Mouse (Mus musculus) adrenal gland, postnatal 4 days (tissue): ENCODE data around the gene H2-DMa. TPM values are rescaled to one million over a fixed set of nuclear protein-coding genes. Genes with fewer than 3 reads are reported as not detected.

Experiments used
- DNase-seq, 2 experiments: peaks; one replicate each; pipeline ENCODE4 v3.0.0; 2021 to 2022; ENCODE audit warnings: low spot score in 2 of 2, mixed read lengths in 2 of 2
- total RNA-seq, 2 experiments: library from RNA; stranded (reverse); gene quantifications; 2 replicates each; pipeline ENCODE4 v1.2.3; 2021

The H2-DMa gene
- total RNA-seq, 2 experiments from 2014 or later = 11.2 to 11.7 TPM

DNA sequence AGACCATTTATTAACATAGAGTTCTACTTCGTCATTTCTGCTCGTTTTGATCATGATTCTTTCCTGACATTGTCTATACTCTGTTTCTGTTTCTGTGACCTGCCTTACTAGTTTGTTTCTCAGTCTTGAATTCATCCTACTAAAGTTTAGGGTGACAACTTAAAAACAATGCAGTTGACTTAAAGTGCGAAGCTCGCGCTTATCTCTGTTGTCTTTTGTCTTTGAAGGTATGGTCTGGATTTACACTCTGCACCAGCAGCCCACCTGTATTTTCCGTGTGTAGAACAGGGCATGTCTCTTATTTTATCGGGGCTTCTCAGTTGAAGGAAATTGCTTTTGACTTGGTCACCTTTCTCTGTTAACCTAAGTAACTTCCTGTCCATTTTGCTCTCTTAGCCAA lies 3.8 kb downstream of the H2-DMa start:
- DNase-seq = no peak

DNA sequence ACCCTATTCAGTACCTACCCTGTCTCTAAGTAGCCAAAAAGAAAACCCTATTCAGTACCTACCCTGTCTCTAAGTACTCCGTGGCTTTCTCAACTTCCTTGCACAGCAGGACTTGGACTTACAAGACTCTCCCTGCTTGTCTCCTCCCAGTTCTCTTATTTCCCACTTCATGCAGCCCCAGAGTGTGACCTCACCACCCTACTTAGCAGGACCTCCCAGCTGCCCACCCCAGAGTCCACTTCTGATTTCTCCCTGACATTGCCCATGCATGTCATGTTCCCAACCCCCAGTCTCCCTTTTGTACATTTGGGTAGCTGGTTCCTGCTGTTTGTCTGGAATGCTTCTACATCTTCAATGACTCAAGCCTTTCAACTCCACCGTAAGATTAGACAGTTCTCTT lies 4.2 kb downstream of the H2-DMa start:
- no peak for DNase-seq

DNA sequence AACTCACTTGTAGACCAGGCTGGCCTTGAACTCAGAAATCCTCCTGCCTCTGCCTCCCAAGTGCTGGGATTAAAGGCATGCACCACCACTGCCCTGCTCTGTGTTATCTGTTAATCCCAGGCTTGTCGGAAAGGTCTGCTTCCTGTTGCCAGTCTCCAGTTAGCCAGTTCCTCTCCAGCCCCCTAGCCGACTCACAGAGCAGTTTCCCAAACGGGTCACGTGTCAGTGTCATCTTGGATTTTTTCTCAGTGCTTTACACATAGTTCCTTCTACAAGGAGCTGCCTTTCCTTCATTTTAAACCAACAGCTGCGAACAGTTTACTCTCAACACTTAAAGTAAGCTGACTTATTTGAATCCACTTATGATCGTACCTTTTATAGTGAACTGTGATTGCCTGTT lies 5.3 kb downstream of the H2-DMa start:
- no peak for DNase-seq

DNA sequence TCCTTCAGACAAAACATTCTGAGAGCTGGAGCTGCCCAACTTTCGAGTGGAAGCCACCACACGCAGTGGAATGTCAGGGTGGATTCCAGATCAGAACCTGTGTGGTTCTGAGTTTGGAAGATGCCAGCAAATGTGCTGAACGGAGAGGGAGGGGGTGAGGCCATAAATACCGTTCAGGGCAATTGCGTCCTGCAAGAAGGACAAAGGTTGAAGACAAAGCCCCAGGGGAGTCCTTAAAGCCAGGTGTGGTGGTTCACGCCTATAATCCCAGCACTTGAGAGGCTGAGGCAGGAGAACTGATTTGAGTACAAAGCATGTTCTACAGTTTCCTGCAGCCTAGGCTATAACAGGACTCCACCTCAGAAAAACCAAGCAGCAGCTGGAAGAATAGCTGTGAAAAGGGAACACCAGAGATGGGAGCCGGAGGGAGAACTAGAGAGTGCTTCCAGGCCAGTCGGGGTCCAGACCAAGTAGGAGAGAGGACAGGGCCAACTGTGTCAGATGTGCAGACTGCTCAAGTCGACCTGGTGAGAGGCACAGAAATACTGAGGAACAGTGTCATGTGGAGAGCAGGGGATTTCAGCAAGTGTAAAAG lies 7.6 kb downstream of the H2-DMa start:
- DNase-seq = no peak

DNA sequence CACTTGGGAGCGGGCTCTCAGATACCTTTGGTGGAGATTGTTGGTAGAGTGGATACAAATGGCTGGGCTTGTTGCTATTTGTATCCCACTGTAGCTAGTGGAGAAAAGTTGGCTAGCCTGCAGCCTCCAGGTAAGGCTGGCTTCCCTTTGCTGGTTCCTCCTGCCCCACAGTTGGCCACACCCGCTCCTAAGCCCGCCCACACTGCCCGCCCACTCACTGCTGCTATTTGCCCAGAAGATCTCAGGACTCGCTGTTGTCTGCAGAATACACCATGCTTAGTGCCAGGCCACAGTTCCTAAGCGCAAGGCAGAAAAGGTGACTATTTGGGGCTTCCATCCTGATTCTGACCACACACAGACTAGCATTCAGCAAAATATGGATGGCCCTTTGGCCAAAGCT lies 8.1 kb downstream of the H2-DMa start:
- no peak for DNase-seq

DNA sequence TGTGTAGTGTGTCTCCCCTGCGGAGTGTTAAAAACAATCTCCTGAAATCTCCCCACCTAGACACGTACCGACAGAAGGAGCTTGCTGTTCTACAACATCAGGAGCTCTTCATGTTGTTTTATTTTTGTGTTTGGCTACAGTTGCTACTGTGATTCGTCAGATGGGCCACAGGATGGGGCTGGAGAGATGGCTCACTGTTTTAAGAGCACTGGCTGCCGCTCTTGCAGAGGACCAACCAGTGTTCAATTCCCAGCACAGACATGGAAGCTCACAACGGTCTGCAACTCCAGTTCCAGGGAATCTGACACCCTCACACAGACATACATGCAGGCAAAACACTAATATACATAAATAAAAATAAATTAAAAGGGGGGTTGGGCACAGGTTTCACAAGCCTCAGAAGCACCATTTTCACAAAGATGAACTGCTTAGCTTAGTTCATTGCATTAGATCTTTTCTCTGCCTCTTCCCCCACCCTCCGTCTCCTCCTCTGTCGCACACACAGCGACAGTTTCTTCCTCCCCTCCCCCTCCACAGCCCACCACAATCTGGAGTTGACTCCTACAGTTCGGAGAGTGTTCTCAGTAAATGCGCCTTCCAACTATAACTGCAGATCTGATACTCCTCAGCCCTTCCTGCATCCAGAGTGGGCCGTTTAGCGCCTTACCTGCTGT lies 9.1 kb downstream of the H2-DMa start:
- no peak for DNase-seq

DNA sequence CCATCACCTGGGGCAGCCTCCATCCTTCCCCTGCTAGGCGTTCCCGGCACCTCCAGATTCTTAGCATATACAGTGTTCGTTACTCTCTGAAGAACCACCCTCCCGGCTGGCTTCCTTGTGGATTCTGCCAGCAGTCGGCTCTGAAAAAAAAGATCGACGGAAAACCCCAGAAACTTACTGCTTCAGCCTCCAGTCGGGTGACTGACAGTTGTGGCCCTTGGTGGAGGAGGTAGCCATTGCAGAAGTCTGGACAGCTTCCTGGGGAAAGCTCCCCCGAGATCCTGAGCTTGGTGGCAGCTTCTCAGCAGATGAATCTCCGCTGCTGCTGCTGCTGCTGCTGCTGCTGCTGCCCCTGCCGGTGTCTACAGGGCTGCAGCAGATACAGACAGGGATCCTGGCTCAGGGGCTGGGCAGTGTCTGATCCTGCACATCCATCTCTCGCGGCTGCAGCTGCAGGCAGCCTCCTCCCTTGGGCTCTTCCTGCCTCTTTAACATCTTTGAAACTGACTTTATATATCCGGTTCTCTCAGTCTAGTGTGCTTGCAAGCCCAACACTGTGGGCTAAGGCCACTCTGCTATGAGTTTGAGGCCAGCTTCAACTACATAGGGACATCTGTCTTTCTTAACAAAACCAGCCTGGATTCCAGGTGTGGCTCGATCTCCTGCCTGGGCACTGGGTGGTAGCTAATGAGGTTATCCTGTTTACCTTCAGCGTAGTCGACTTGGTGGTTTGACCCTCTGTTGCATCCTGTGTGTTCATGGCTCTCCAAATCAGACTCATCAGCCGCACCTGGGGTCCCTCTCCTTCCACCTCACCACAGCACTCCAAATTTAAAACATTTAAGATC lies 9.8 kb downstream of the H2-DMa start:
- DNase-seq = no peak

DNA sequence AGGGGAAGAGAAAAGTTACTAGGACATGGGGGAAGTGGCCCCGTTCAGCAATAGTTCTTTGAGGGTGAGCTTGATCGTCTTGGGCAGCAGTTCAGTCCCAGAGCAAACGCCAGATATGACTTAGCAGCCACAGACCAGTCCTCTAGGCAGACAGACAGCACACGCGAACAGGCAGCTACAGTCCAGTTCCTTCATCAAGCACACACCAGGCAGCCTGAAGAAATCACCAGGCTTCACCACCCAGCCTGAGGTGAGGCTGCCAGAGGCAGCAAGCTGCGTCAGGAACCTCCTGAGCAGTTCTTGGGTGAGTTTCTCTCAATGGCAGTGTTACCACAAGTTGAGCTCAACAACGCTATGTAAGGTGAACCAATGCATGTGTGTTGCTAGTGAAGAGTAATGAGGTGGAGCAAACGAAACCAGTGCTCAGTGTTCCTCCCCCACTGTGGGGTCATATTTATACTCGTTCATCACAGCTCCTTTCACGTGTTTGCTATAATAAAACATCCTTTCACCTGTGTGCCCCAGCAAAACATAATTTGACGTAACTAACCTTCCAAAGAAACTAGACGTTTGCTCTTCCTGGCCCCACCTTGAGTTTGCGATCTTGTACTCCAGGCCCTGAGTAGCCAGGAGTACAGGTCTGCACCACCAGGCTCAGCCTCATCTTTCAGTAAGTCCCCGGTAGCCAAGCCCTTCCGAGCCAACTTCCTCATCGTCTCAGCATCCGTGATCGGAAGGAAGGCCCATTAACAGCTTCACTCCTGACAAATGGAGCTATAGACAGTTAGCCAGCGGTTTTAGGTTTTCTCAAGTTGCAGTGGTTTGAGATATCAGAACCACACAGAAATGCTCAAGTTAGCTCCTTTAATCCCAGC lies 11.0 kb downstream of the H2-DMa start:
- no peak for DNase-seq

DNA sequence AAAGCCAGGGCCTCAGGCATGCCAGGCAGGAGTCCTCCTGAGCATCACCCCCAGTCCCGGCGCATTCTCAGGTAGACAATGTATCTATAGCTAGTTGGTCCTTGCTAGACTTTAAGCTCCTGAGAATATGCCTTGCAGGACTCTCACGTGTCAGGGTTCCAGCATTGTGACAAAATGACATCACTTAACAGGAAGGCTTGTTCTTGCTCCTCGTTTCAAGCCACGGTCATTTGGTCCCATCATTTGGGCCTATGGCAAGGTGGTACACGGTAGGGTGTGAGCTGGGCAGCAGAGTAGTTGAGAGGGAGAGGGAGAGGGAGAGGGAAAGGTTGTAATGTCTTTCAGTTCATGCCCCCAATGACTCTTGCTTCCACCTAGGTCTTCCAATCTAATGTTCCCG lies 12.6 kb downstream of the H2-DMa start:
- DNase-seq = no peak

DNA sequence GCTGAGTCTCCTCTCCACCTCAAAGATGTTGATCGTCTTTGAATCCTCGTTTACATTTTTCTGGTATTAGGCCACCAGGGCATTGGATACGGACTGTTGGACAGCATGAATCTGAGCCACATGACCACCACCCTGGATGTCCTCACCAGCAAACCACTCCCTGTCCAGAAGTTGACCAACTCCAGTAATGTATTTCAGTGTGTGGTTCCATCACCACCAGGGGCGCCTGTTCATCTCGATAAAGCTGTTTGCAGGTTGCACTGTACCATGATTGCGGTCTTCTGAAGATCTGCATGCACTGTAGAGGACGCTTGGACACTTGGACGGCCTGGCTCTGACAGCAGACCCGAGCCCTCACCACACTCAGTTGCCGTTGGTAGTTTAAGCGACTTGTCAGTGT lies 13.9 kb downstream of the H2-DMa start:
- DNase-seq = no peak

DNA sequence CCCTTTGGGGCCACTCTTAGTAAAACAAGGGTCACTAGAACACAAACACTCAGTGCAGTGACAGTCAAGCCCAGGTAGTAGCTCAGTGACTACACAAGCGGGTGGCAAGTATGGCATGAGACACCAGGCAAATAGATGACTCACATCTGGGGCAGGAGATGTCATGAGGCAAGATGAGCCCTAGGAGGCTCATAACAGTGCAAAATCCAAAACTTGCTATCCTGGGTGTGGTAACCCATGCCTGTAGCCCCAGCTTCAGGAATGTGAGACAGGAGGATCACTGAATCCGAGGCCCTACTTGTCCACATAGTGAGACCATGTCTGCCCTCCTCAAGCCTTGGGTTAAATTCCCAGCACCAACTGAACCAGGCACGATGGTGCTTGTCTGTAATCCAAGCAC lies 15.1 kb downstream of the H2-DMa start:
- no peak for DNase-seq

DNA sequence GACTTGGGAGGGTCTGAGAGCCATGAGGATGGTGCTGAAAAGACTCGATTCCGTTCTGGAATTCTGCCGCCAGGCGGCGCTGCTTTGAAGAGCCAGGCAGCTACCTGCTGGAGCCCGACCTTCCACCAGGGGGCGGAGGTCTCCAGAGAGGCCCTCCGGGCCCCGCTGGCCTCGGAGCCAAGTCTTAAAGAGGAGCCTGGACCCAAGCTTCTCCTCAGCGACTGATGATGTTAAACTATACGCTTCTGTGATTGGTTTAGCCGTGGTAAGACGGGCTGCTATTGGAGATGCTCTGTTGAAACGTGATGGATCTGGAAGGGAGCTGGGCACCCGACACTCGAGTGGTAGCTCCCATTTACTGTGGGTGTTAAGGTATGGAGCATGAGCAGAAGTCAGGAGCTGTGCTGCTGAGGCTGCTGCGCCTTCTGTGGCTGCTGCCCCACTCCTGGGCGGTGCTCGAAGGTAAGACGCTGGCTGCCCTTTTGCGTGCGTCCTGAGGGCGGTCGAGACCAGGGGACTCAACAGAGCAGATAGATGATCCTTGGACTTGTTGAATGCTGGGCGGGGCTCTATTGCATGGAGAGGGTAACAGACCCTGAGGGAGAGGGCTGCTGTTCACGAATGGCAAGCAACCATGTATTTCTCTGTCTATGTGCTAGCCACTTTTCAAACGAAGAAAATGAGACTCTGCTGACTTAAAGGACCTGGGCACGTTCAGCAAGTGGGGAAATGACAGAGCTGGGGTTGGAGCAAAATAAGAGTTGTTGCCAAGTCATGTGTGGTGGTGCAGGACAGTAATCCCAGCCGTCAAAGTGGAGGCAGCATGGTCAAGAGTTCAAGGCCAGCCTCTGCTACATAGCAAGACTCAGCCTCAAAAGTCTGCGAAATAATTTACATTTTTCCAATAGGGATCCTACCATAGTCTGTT lies 16.2 kb downstream of the H2-DMa start:
- peak; percentile 98 for DNase-seq

DNA sequence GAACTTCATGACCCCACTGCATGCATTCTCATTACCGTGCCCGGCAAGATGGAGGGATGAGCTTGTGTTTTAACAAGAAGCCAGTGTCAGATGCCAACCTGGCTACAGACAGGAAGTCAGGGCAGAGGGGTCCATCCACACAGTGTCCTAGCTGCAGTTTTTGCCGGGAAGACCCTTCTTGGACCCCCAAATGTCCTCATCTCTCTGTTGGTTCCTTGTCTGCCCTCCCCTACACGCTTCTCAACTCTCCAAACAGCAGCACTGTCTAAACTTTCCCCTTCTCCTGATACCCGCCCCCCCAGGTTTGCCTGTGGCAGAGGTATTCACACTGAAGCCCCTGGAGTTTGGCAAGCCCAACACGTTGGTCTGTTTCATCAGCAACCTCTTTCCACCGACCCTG lies 18.3 kb downstream of the H2-DMa start:
- no peak for DNase-seq

DNA sequence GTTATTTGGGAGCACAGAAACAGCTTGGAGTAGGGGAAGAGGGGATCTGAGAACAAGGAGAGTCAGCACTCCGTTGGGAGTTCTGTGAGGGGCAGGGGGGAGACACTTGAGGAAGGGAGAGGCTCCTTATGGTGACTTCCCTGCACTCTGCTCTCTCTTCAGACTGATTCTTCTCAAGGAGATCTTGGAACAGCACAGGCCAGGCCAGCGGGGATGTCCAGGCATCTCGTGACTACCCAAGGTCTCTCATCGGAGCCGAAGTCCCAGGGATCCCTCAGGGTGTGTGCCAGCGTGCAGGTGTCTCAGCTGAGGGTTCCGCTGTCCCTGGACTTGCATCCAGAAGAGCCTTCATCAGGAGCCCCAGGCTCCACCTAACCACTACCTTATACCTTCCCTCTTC lies 19.3 kb downstream of the H2-DMa start:
- DNase-seq = no peak

DNA sequence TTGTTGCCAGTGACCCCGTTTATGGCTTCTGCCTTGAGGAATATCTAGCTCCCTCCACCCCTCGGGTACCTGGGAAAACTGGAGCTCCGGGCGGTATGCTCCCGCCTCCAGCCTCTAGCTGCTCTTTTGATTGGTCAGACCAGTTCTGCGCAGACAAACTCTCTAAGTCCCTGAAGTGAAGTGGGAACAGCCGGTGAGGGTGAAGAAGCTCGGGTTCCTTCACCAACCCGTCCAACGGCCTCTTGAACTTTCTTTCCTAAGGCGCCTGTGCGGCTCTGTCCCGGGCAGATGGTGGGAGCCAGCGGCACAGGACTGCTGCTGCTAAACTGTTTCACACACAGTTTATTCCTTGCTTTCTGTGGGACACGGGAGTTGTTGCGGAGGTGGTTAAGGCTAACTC lies 20.1 kb downstream of the H2-DMa start:
- DNase-seq = no peak

DNA sequence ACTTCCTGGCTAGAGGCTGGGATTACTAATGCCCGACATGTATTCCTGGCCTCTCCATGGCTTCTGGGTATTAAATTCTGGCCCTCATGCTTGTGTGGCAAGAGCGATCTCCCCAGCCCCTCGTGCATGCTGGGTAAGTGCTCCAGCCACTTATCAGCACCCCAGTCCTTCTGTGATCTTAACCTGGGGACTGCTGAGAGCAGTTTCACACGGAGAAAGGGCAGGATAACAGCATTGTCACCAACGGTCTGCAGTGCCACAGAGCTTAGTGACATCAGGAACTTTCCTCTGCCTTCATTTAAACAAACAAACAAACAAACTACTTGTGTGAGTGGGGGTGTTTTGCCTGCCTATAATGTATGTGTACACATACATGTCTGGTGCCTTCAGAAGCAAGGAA lies 20.9 kb downstream of the H2-DMa start:
- DNase-seq = no peak

DNA sequence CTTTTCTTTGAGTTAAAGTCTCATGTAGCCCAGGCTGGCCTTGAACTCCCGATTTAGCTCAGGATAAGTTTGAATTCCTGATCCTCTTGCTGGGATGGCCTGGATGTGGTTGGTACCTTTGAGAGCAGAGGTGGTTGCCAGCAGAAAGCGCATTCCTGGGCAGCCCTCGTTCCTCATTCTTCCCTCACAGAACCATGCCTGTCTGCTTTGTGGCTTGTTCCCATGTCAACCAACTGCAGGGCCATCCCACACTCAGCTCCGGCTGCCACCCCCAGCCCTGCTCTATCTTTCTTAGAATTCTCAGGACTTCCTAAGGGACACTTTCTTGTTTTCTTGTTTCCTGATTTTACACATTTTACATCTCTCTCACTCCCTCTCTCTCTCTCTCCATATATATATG lies 22.1 kb downstream of the H2-DMa start:
- DNase-seq = no peak

DNA sequence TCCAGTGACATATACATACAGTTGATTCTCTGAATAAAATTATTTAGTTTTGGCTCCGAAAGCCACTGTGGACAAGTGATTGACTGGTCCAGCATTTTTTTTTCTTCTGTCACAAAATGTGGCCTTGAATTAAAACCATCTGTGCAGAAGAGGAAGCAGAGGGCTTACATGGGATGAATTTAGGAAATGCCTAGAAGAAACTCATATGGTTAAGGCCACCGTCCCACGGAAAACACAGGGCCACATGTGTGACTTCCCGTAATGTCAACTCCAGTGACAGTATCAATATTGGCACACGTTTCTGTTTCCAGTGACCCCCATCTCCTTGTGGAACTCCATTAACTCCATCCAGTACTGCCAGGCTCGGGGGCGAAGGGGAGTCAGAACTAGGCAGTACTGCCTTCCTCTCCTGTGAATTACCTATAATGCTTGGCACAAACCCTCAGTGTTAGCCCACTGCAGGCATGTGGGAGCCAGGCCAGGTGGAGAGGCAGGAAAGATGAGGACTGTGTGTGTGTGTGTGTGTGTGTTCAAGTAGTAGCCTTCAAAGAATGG lies 23.2 kb downstream of the H2-DMa start:
- no peak for DNase-seq

DNA sequence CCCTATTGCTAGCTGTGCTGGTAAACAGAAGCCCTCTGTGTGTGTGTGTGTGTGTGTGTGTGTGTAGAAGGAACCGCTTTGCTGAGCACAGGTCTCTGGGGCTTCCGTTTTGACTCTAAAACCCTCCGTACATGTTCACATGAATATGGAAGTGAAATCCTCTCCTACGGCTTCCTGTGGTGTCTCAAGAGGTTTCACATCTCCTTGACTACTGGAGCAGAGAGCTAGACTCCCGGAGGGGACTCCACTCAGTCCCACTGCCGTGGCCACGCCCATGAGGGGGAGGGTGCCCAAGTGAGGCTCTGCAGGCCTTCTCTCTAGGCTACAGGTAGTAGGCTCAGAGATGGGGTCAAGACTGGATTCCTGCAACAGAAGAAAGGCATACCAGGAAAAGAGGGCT lies 23.7 kb downstream of the H2-DMa start, which contains the start of gene H2-DMb2:
TSS of gene H2-DMb2 (plus strand) at position 275 of the 400 bp plus-strand sequence.
- no peak for DNase-seq

DNA sequence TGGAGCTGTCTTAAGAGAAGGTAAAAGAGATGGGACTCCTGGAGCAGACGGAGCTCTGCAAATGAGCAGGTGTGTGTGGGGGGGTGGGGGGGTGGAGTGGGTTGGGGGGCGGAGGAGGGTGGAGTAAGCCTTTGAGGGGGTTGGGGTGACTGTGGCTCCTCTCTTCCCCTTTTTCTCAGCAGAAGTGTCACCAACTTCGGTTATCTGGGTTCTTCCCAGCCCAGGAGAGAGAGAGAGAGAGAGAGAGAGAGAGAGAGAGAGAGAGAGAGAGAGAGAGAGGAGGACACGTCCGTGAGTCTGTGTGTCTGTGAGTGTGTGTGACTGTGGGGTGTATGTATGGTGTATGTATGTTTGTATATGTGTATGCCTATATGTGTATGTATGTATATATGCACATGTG lies 24.1 kb downstream of the H2-DMa start:
- DNase-seq = no peak
